Mouse (Mus musculus): ENCODE measurements around the gene 1600012H06Rik. TPM values are rescaled to one million over a fixed set of nuclear protein-coding genes. Genes with fewer than 3 reads are reported as not detected.
"Not testable (repeated sequence)": the region's sequence is repeated elsewhere in the genome, so short reads cannot be mapped to it uniquely, and the experiment has no call there.

Gene 1600012H06Rik
- total RNA-seq, 2 experiments from 2014 or later, result 17.1 to 18.1 TPM

GRCm38 (mm10) chr17:14958686-14959327 lies 15.8 kb downstream of the 1600012H06Rik start:
- no peak overlapping the region for H3K27ac ChIP-seq
- TF ChIP-seq CTCF (conservative IDR thresholded peaks at IDR 0.05), result no peak
- no peak overlapping the region for H3K4me3 ChIP-seq
- DNase-seq (ENCODE audit: low spot score in 2 of 2), result no peak

GRCm38 (mm10) chr17:14959979-14960378 lies 17.0 kb downstream of the 1600012H06Rik start:
- Histone ChIP-seq H3K4me3 (peak overlapping the region; percentile 77), H3K27ac (no peak overlapping the region)
- TF ChIP-seq CTCF (conservative IDR thresholded peaks at IDR 0.05), result no peak
- DNase-seq (ENCODE audit: low spot score in 2 of 2), result no peak

GRCm38 (mm10) chr17:14960520-14960919 lies 17.5 kb downstream of the 1600012H06Rik start:
- DNase-seq (ENCODE audit: low spot score in 2 of 2), result no peak

GRCm38 (mm10) chr17:14960951-14961556 lies 18.1 kb downstream of the 1600012H06Rik start, which contains the start of gene Phf10:
Gene Phf10 (minus strand): TSS chr17:14961273.
- H3K27ac ChIP-seq, result peak within 1 kb of the TSS; percentile 67; the same call in 1 of the 2 replicates
- H3K4me3 ChIP-seq, result peak within 1 kb of the TSS; percentile 77
- not testable (repeated sequence) for DNase-seq (ENCODE audit: low spot score in 2 of 2)

More at GRCm38 (mm10) chr17:14960520-14960919, 17.5 kb downstream of the 1600012H06Rik start:
- H3K27ac ChIP-seq, result peak overlapping the region; percentile 15; the same call in 1 of the 2 replicates
- TF ChIP-seq CTCF (conservative IDR thresholded peaks at IDR 0.05), result no peak
- peak overlapping the region; percentile 77 for H3K4me3 ChIP-seq

GRCm38 (mm10) chr17:14961557-14962154 lies 18.7 kb downstream of the 1600012H06Rik start:
- H3K4me3 ChIP-seq; H3K27ac ChIP-seq; DNase-seq (ENCODE audit: low spot score in 2 of 2): not testable (repeated sequence)

- not testable (repeated sequence) for H3K27ac ChIP-seq; DNase-seq (ENCODE audit: low spot score in 2 of 2); H3K4me3 ChIP-seq
Measured at GRCm38 (mm10) chr17:14968373-14968913, 25.5 kb downstream of the 1600012H06Rik start.

GRCm38 (mm10) chr17:14977718-14978361 lies 34.9 kb downstream of the 1600012H06Rik start:
- peak overlapping the region; percentile 33; the same call in 1 of the 2 replicates for H3K4me3 ChIP-seq
- not testable (repeated sequence) for DNase-seq (ENCODE audit: low spot score in 2 of 2); H3K27ac ChIP-seq

GRCm38 (mm10) chr17:14978362-14979038 lies 35.5 kb downstream of the 1600012H06Rik start, which contains the start of the genes 9030025P20Rik and Gm3417:
Gene 9030025P20Rik (plus strand): TSS chr17:14978468.
Gene Gm3417 (minus strand): TSS chr17:14978790.
- peak within 1 kb of the TSS; percentile 33; the same call in 1 of the 2 replicates for H3K4me3 ChIP-seq
- not testable (repeated sequence) for DNase-seq (ENCODE audit: low spot score in 2 of 2); H3K27ac ChIP-seq

GRCm38 (mm10) chr17:14990116-14990702 lies 47.2 kb downstream of the 1600012H06Rik start:
- not testable (repeated sequence) for H3K4me3 ChIP-seq
- peak in 1 of 2 experiments; percentile 0 for DNase-seq (ENCODE audit: low spot score in 2 of 2)

GRCm38 (mm10) chr17:14992522-14993138 lies 49.6 kb downstream of the 1600012H06Rik start:
- not testable (repeated sequence) for DNase-seq (ENCODE audit: low spot score in 2 of 2); H3K27ac ChIP-seq; H3K4me3 ChIP-seq

More at GRCm38 (mm10) chr17:14990116-14990702, 47.2 kb downstream of the 1600012H06Rik start:
- H3K27ac ChIP-seq, result not testable (repeated sequence)

GRCm38 (mm10) chr17:14993139-14993832 lies 50.3 kb downstream of the 1600012H06Rik start:
- not testable (repeated sequence) for DNase-seq (ENCODE audit: low spot score in 2 of 2); H3K4me3 ChIP-seq; H3K27ac ChIP-seq

GRCm38 (mm10) chr17:14994140-14994539 lies 51.2 kb downstream of the 1600012H06Rik start:
- DNase-seq (ENCODE audit: low spot score in 2 of 2); H3K4me3 ChIP-seq: not testable (repeated sequence)

GRCm38 (mm10) chr17:15000047-15000446 lies 57.1 kb downstream of the 1600012H06Rik start:
- not testable (repeated sequence) for H3K4me3 ChIP-seq; DNase-seq (ENCODE audit: low spot score in 2 of 2); H3K27ac ChIP-seq

More at GRCm38 (mm10) chr17:14994140-14994539, 51.2 kb downstream of the 1600012H06Rik start:
- H3K27ac ChIP-seq, result not testable (repeated sequence)

GRCm38 (mm10) chr17:15009088-15009487 lies 66.1 kb downstream of the 1600012H06Rik start:
- H3K4me3 ChIP-seq; DNase-seq (ENCODE audit: low spot score in 2 of 2); H3K27ac ChIP-seq: not testable (repeated sequence)

All from layer of hippocampus, adult 2 months (tissue).